ENCODE assay signal across 9 mouse cellular contexts in genomic region chr11:99047643-99048042, GRCm38 (mm10). TPM values are rescaled to one million over a fixed set of nuclear protein-coding genes. Genes with fewer than 3 reads are reported as not detected.
A peak's percentile ranks its signal among the peaks of the same experiment; 100 is the strongest.
DNase-seq lines count a peak whose midpoint lies in the region; ATAC-seq and TF ChIP-seq lines count a peak whose summit lies in the region.
"Had no signal": no experiment of that assay in that cellular context is flagged by ENCODE, and none has a peak within 500 bp of the region (broad histone marks: within the 10 kb centered on the region; RNA-seq: fewer than 3 reads in every experiment).

No protein-coding gene starts in this region.

- H3K9me3 ChIP-seq in embryonic facial prominence, embryonic 11.5 days (replicated peaks; ENCODE audit: control insufficient read depth, low read length) = no peaks in the 10 kb centered on the region
- no peaks in the 10 kb centered on the region for H3K9me3 ChIP-seq in midbrain, postnatal 0 days (ENCODE audit: low read length)

- peak overlapping the region; percentile 24; the same call in 1 of the 2 replicates for H3K4me2 ChIP-seq in embryonic facial prominence, embryonic 11.5 days (ENCODE audit: low read depth, low read length)
- H3K4me2 ChIP-seq in midbrain, postnatal 0 days (ENCODE audit: low read depth, low read length, poor library complexity, severe bottlenecking) = no peak overlapping the region

- 64% methylated on average over 2 of the region's 2 CpGs for WGBS in embryonic facial prominence, embryonic 11.5 days
- WGBS in midbrain, postnatal 0 days = 74% methylated on average over 2 of the region's 2 CpGs

- no peak for DNase-seq in layer of hippocampus, adult 2 months (ENCODE audit: low spot score in 2 of 2)
- DNase-seq in layer of hippocampus, postnatal 14 days (ENCODE audit: low spot score in 2 of 2) = no peak
- no peak for DNase-seq in embryonic facial prominence, embryonic 11.5 days (ENCODE audit: low spot score)
- peak; percentile 27 to 52 for DNase-seq in heart, postnatal 14 days
- DNase-seq in midbrain, postnatal 0 days (ENCODE audit: low spot score) = no peak
- no peak for DNase-seq in urinary bladder, postnatal 36 days (ENCODE audit: low spot score in 2 of 2)
- DNase-seq in layer of hippocampus, adult 9-10 months (ENCODE audit: low spot score) = no peak
- DNase-seq in right cerebral cortex, postnatal 36 days (ENCODE audit: low spot score in 2 of 2) = no peak

- H3K36me3 ChIP-seq in embryonic facial prominence, embryonic 11.5 days (replicated peaks; ENCODE audit: control insufficient read depth, insufficient read depth, low read depth, low read length) = peaks cover 39% of the 10 kb centered on the region
- no peaks in the 10 kb centered on the region; the same call in 1 of the 2 replicates for H3K36me3 ChIP-seq in midbrain, postnatal 0 days (ENCODE audit: insufficient read depth, low read length)

- 0 out of 2 replicates have a peak overlapping the region, but pooled peaks have one; percentile 23 for H3K27ac ChIP-seq in layer of hippocampus, adult 2 months
- peak overlapping the region; percentile 79 for H3K27ac ChIP-seq in embryonic facial prominence, embryonic 11.5 days (replicated peaks; ENCODE audit: low read depth, low read length)
- 0 out of 2 replicates have a peak overlapping the region, but pooled peaks have one; percentile 32 for H3K27ac ChIP-seq in midbrain, postnatal 0 days (ENCODE audit: low read depth, low read length)
- H3K27ac ChIP-seq: kidney, postnatal 0 days had no signal

- no peak for ATAC-seq in embryonic facial prominence, embryonic 11.5 days (replicated peaks; ENCODE audit: insufficient number of reproducible peaks, low FRiP score, low TSS enrichment, low read depth)
- ATAC-seq in midbrain, postnatal 0 days (ENCODE audit: low FRiP score) = no peak

- intact Hi-C loops in heart, postnatal 14 days (cut with DNase I) = no loop called here

- peaks cover 8% of the 10 kb centered on the region for H3K4me1 ChIP-seq in embryonic facial prominence, embryonic 11.5 days (ENCODE audit: control insufficient read depth, insufficient read depth, low read length)
- peaks cover 4% of the 10 kb centered on the region; the same call in 1 of the 2 replicates for H3K4me1 ChIP-seq in midbrain, postnatal 0 days (ENCODE audit: insufficient read depth, low read length)

- no peaks in the 10 kb centered on the region for H3K27me3 ChIP-seq in embryonic facial prominence, embryonic 11.5 days (ENCODE audit: control insufficient read depth, insufficient read depth, low read length)
- no peaks in the 10 kb centered on the region for H3K27me3 ChIP-seq in midbrain, postnatal 0 days (ENCODE audit: insufficient read depth, low read length)

- TF ChIP-seq CTCF in layer of hippocampus, adult 2 months (conservative IDR thresholded peaks at IDR 0.05) = no peak
- no peak for TF ChIP-seq CTCF in midbrain, postnatal 0 days (IDR thresholded peaks at IDR 0.05)

- no peak overlapping the region for H3K4me3 ChIP-seq in layer of hippocampus, adult 2 months
- H3K4me3 ChIP-seq in embryonic facial prominence, embryonic 11.5 days (ENCODE audit: low read depth, low read length) = no peak overlapping the region
- H3K4me3 ChIP-seq in midbrain, postnatal 0 days (ENCODE audit: low read depth, low read length) = no peak overlapping the region

- no peak overlapping the region for H3K9ac ChIP-seq in embryonic facial prominence, embryonic 11.5 days (replicated peaks; ENCODE audit: low read length)
- H3K9ac ChIP-seq in midbrain, postnatal 0 days (replicated peaks; ENCODE audit: low read length, poor library complexity, severe bottlenecking) = no peak overlapping the region; the same call in 1 of the 2 replicates

RNA-seq across cellular contexts. Expression of gene Igfbp4, which starts 6.6 kb away (rescaled TPM):
- total RNA-seq in layer of hippocampus, adult 2 months (2021) = 10 to 100 TPM; 69.4 to 71.9 TPM
- 100 to 1,000 TPM in 1 of 2 experiments, 10 to 100 TPM in 1; 93.6 to 121 TPM for total RNA-seq in layer of hippocampus, postnatal 14 days (2021)
- 477 and 548 TPM in 2 replicates for polyA plus RNA-seq in embryonic facial prominence, embryonic 11.5 days (2014; fragmentation: Nextera tagmentation; extraction: Ambion mirVana)
- 100 to 1,000 TPM; 125 to 129 TPM for total RNA-seq in heart, postnatal 14 days (2021)
- 78.8 and 96.7 TPM in 2 replicates for total RNA-seq in midbrain, postnatal 0 days (2014; rRNA removed)
- polyA plus RNA-seq in midbrain, postnatal 0 days (2015; fragmentation: Nextera tagmentation; extraction: Ambion mirVana) = 92.4 and 104 TPM in 2 replicates

RNA-seq across cellular contexts. Expression of gene Top2a, which starts 23.7 kb away (rescaled TPM):
- total RNA-seq in layer of hippocampus, adult 2 months (2021) = 1 to 10 TPM; 1.7 to 3.0 TPM
- 1 to 10 TPM; 8.1 to 9.8 TPM for total RNA-seq in layer of hippocampus, postnatal 14 days (2021)
- 397 and 439 TPM in 2 replicates for polyA plus RNA-seq in embryonic facial prominence, embryonic 11.5 days (2014; fragmentation: Nextera tagmentation; extraction: Ambion mirVana)
- total RNA-seq in heart, postnatal 14 days (2021) = 10 to 100 TPM; 16.0 to 34.1 TPM
- total RNA-seq in midbrain, postnatal 0 days (2014; rRNA removed) = 13.9 and 21.1 TPM in 2 replicates
- polyA plus RNA-seq in midbrain, postnatal 0 days (2015; fragmentation: Nextera tagmentation; extraction: Ambion mirVana) = 7.4 and 10.0 TPM in 2 replicates

RNA-seq across cellular contexts. Expression of gene Tns4, which starts 41.5 kb away (rescaled TPM):
- total RNA-seq in layer of hippocampus, adult 2 months (2021) = not detected
- under 1 TPM; 0.09 to 0.21 TPM for total RNA-seq in layer of hippocampus, postnatal 14 days (2021)
- polyA plus RNA-seq in embryonic facial prominence, embryonic 11.5 days (2014; fragmentation: Nextera tagmentation; extraction: Ambion mirVana) = 0.22 and 0.86 TPM in 2 replicates
- under 1 TPM in 1 of 2 experiments, not detected in 1; 0.15 TPM for total RNA-seq in heart, postnatal 14 days (2021)
- 0.38 TPM in 2 replicates for total RNA-seq in midbrain, postnatal 0 days (2014; rRNA removed)
- 0.17 and 0.26 TPM in 2 replicates for polyA plus RNA-seq in midbrain, postnatal 0 days (2015; fragmentation: Nextera tagmentation; extraction: Ambion mirVana)

Comparison
In these comparisons a context has a peak if more than half of its experiments do, and no peak if none do; other contexts are left out.
1. DNase-seq: peak in heart, postnatal 14 days (2 of 2); none in layer of hippocampus, adult 2 months (0 of 2), layer of hippocampus, postnatal 14 days (0 of 2), embryonic facial prominence, embryonic 11.5 days (single experiment), midbrain, postnatal 0 days (single experiment), urinary bladder, postnatal 36 days (0 of 2), layer of hippocampus, adult 9-10 months (single experiment) and right cerebral cortex, postnatal 36 days (0 of 2).
2. H3K27ac ChIP-seq: peak in every context shown above with its lines; median percentile 79 in embryonic facial prominence, embryonic 11.5 days; 32 in midbrain, postnatal 0 days; 23 in layer of hippocampus, adult 2 months.